Mouse (Mus musculus): ENCODE measurements around the gene Krt4.
A peak's percentile ranks its signal among the peaks of the same experiment; 100 is the strongest.

The Krt4 gene

DNA sequence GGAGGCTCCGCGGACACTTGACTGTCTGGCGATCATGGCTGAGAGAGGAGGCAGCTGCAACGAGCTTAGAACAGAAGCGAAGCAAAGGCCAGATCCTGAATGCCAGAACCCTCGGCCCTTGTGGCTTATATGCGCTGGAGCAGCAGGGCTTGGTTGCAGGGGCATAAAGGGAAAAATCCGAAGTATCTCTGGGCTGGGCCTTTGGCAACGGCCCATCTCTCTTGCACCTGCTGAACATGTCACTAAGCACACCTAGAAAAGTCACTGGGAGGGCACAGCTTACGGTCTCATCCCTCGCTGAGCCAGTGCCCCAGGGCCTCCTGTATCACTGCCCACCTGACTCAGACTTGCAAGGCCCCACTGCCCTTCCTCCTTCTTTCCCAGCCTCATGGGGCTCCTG, at the start of gene Krt4:
Gene Krt4 (minus strand): TSS at position 101 of the 400 bp plus-strand sequence.
- no peak for DNase-seq (ENCODE audit: low spot score)

- DNase-seq (ENCODE audit: low spot score), result peak; percentile 99
Measured at GRCm38 (mm10) chr15:101973414-101974077, 49.0 kb upstream of the Krt4 start.

DNA sequence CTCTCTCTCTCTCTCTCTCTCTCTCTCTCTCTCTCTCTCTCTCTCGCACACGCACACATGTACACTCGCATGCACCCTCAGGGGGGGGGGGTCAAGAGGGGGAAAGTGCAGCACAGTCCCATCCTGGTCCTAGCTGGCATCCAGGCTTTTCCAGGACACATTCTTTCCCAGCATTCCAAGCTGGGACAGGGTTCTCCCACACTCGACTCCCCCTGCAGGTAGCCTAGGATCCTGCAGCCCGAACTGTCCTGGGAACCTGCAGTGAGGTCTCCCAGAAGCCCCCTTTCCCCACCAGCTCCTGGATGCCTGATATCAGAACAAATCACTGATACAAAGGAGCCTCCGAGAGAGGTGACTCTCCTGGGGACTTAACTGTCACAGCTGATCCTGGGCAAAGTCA, 46.0 kb upstream of the Krt4 start:
- peak; percentile 61 for DNase-seq (ENCODE audit: low spot score)

GRCm38 (mm10) chr15:101966808-101967207, 42.3 kb upstream of the Krt4 start:
- DNase-seq (ENCODE audit: low spot score), result no peak

GRCm38 (mm10) chr15:101958891-101959290, 34.4 kb upstream of the Krt4 start:
- no peak for DNase-seq (ENCODE audit: low spot score)

DNA sequence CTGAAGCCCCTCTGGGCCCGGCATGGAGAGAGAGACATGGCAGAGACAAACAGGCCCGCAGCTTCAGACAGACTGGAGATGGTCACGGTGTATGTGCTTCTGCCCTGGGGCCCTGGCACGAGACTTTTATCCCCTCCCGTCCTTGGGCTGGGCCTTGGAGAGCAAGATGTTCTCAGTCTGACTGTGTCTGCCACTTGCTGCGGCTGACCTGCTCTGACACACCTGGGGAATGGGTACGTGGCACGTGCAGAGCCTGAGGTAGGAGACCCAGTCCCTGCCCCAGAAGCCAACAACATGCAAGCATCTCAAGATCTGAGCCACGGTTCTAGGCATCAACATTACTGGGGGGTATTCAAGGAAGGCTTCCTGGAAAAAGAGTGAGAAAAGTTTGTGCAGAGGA, 29.7 kb upstream of the Krt4 start, which contains the start of gene Krt78:
Gene Krt78 (minus strand): TSS at position 101 of the 400 bp plus-strand sequence.
- DNase-seq (ENCODE audit: low spot score), result no peak

DNA sequence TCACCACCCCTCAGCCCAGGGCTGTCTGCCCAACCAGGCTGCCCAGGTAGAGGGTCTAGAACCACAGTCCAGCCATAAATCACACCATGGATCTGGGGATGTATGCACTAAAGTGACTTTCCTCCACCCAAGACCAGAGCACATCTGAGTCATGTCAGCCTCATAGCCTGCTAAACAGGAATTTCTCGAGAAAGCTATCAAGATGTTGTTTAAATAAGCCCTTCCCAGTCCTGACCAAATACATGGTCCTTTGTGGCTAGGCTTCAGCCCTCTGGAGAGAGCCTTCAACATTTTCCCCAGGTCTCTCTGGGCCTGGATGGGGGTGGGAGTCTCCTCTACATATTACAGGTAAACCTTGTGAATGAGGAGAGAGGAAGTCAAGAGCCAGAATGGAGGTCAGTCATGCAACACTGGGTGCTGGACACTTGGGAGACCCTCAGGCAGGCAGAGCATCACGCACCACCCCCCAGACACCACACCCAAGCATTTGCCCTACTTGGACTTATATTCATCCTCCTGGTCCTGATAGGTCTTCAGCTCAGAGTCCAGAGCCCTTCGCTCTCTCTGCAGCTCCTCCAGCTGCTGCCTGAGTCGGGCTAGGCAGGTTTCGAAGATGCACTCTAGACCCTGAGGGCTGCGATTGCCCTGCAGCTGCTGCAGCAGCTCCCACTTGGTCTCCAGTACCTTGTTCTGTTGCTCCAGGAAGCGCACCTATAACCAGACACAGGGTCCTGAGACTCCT, 28.4 kb upstream of the Krt4 start:
- DNase-seq (ENCODE audit: low spot score), result no peak

- no peak for DNase-seq (ENCODE audit: low spot score)
Measured at GRCm38 (mm10) chr15:101945430-101945829, 20.9 kb upstream of the Krt4 start.

DNA sequence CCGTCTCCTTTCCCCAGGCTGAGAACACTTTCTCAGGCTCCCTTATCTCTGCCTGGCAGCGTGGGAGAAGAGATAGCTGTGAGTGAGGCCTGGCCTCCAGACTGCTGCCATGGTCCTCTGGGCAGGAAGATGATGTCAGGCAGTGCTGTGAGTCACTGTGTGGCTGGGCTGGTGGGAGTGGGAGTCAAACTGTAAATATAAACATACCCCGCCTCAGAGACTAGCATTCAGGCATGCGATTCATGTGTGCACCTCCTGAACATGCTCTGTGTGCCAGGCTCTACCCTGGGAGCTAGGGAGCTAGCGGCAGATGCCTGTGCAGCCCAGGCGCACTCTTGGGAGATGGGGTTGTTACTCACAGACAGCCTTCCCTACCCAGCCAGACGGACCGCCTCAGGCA, 17.4 kb upstream of the Krt4 start:
- no peak for DNase-seq (ENCODE audit: low spot score)

- DNase-seq (ENCODE audit: low spot score), result no peak
Measured at GRCm38 (mm10) chr15:101940274-101940829, 15.8 kb upstream of the Krt4 start, which contains the start of gene Krt79. TSS of gene Krt79 (minus strand) at chr15:101940324.

DNA sequence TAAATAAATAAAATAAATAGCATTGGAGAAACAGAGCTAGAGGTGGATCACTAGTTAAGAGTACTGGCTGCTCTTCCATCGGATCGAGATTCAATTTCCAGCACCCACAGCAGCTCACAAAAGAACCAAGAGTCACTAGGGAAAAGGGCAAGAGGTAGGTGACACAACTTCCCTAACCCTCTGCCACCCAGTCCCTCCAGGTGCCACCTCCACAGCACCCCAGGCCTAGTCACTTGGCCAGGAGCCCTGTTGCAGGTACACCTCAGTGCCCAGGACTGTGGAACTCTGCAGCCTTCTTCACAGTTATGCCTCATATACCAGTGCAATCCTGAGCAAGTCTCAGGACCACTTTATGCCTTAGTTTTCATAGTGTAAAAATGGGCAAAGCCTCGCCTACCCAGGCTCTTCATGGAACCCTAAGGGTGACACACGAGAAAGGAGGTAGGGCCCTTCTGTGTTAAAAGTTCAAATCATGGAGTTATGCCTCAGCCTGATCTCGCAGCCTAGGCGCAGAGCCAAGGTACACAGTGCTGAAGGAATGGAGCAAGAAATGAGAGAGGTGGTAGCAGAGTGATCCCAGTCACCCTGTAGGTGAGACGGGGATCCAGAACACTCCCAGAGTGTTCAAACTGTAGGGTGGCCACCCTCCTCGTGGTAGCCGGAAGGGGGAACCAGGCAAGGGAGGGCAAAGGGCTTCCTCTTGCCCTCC, 14.2 kb upstream of the Krt4 start:
- no peak for DNase-seq (ENCODE audit: low spot score)

DNA sequence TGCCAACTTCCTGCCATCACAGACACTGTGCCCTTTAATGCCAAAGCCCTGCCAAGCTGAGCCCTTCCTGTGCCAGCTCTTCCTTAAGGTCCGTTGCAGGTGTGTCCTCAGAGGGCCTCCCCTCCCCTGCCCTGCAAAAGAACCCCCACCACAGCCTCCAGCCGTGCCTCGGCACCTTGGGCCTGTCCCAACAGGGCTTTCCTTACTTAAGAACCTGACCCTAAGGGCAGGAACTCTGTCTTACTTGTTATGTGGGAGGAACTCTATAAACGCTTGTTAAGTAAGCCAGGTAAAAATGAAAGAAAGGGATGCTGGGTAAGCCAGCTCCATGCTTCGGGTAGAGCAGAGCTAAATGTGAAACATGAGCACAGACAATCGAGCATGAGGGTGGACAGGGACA, 8.5 kb upstream of the Krt4 start:
- DNase-seq (ENCODE audit: low spot score), result no peak

GRCm38 (mm10) chr15:101929666-101930065, 5.1 kb upstream of the Krt4 start:
- DNase-seq (ENCODE audit: low spot score), result peak; percentile 29

DNA sequence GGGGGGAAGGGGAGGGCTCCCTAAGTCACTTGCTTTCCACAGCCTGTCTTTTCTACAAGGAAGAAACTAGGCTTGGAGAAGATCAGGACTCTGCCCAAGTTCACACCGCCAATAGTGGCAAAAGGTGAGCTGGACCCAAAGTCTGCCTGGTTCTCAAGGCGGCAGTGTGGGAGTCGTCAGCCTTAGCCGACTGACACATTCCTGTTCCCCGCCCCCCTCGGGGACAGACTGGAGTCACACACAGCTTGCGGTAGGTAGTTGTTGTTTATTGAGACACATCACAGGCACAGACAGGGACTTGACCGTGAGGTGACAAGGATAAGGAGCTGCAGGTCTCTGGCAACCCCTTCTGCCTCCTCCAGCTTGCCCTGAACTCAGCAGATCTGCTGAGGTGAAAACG, 4.6 kb upstream of the Krt4 start:
- DNase-seq (ENCODE audit: low spot score), result no peak

- DNase-seq (ENCODE audit: low spot score), result peak; percentile 47
Measured at GRCm38 (mm10) chr15:101927340-101928080, 3.0 kb upstream of the Krt4 start.

DNA sequence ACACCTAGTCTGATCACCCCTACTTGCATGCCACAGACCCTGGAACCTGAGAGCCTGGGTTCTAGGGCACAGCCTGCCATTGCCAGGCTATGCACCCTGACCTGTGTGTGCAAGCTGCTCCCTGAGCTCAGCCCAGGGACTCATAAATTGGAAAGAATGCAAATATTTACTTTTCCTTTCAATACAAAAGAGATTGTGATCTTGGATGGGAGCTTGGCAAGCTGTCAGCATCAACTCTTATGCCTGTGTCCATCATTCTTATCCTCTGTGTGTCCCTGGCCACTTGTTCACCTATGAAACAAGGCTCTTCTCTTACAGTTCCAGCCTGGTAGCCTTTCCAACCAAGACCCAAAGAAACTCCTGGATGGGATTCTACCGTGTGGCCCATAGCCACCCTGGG, 506 bp upstream of the Krt4 start:
- DNase-seq (ENCODE audit: low spot score), result no peak

- no peak for DNase-seq (ENCODE audit: low spot score)
Measured at GRCm38 (mm10) chr15:101922296-101922695, 2.2 kb downstream of the Krt4 start.

DNA sequence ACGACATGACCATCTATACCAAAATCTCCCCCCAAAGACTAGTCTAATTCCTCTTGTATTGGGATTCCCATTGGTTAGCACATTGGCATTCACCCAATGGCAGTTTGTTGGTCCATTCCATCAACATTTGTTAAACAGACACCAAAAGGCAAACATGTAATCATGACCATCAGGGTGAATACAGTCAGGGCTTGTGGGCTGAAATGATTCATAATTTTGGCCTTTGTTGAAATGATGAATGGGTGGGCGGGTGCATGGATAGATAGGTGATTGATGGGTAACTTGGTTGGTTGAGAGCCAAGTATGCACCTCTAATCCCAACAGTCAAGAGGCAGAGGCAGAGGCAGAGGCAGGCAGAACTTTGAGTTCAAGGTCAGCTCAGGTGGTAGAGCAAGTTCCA, 8.5 kb downstream of the Krt4 start:
- no peak for DNase-seq (ENCODE audit: low spot score)

DNA sequence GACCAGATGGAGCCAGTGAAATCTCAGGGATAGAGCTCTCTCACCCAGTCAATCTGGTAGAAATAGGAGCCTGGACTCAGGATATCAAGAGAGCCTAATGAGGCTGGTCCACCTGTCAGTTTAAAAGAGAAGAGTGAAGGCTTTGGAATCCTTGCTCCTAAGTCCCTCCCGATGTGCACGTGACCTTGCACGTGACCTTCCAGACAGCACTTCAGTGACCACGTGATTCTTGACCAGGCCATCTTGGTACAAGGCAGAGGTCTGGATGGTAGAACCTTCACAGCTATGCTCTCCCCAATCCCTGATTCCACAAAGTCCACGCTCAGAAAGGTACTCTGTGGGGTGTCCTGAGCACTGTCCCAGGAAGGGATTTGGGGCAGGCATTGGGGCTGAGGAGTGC, 19.7 kb downstream of the Krt4 start:
- no peak for DNase-seq (ENCODE audit: low spot score)

GRCm38 (mm10) chr15:101902171-101903149, 22.1 kb downstream of the Krt4 start:
- no peak for DNase-seq (ENCODE audit: low spot score)

GRCm38 (mm10) chr15:101895216-101895615, 29.3 kb downstream of the Krt4 start:
- DNase-seq (ENCODE audit: low spot score), result no peak
